Mouse (Mus musculus) spleen, adult 2 months (tissue): Measurements from ENCODE around the gene Gm37240. TPM values are rescaled to one million over a fixed set of nuclear protein-coding genes. Genes with fewer than 3 reads are reported as not detected.
"Not testable (repeated sequence)": the region's sequence is repeated elsewhere in the genome, so short reads cannot be mapped to it uniquely, and the experiment has no call there.

ENCODE experiments used
- DNase-seq, 2 experiments: peaks; one replicate each; pipeline versions ENCODE4 v3.0.0 to v3.0.0-alpha.2; 2012 to 2021; ENCODE audit warnings: low spot score in 2 of 2, low read depth in 1 of 2
- H3K27ac ChIP-seq: fragments of 200-500 bp; 2 replicates; pipeline ENCODE4 v1.5.1; 2012; ENCODE audit warnings: low read length, inconsistent platforms; ENCODE audit not compliant: insufficient read depth
- H3K27me3 ChIP-seq: fragments of 200-500 bp; 2 replicates; pipeline ENCODE4 v1.6.1; 2012; ENCODE audit warnings: mild to moderate bottlenecking, moderate library complexity, low read length, inconsistent platforms; ENCODE audit not compliant: control insufficient read depth, insufficient read depth
- H3K36me3 ChIP-seq: fragments of 200-500 bp; 2 replicates; pipeline ENCODE4 v1.6.1; 2012; ENCODE audit warnings: mild to moderate bottlenecking, low read length, inconsistent platforms; ENCODE audit not compliant: control insufficient read depth, insufficient read depth
- H3K4me1 ChIP-seq: fragments of 200-500 bp; 2 replicates; pipeline ENCODE4 v1.6.1; 2011; ENCODE audit warnings: inconsistent platforms; ENCODE audit not compliant: control insufficient read depth, insufficient read depth, insufficient read length
- H3K4me3 ChIP-seq: fragments of 200-500 bp; 2 replicates; pipeline ENCODE4 v1.5.1; 2011; ENCODE audit warnings: mild to moderate bottlenecking, inconsistent platforms; ENCODE audit not compliant: insufficient read depth, insufficient read length; ENCODE audit errors: extremely low read depth
- CTCF ChIP-seq: fragments of 200-500 bp; IDR thresholded peaks from 2 replicates; pipeline ENCODE4 v1.5.1; 2011; ENCODE audit warnings: mild to moderate bottlenecking, inconsistent platforms; ENCODE audit not compliant: insufficient read depth, insufficient read length, insufficient replicate concordance; ENCODE audit errors: extremely low read depth
- POLR2A ChIP-seq: fragments of 200-500 bp; IDR thresholded peaks from 2 replicates; pipeline ENCODE4 v1.6.1; 2011; ENCODE audit warnings: low read depth, low read length, inconsistent platforms
- WGBS: fragments of 180-500 bp; shearing (Covaris S2); methylation state at CpG from one replicate; pipeline ENCODE4 v1.1.7; 2018; 5-methylcytosine and 5-hydroxymethylcytosine counted together
- polyA plus RNA-seq: library from polyadenylated mRNA; depleted of rRNA; stranded (reverse); fragments of >200 nt; gene quantifications from 2 replicates; pipeline ENCODE4 v1.2.3, GENCODE M21; 2012

The Gm37240 gene
- polyA plus RNA-seq, 1 experiment = 1.1 TPM

GRCm38 (mm10) chr3:85588701-85589100 is 298.6 kb downstream of the Gm37240 start:
- TF ChIP-seq POLR2A (no peak), CTCF (no peak)
- H3K36me3 ChIP-seq = peaks cover 1% of the 10 kb centered on the region; the same call in 1 of the 2 replicates
- no peak for DNase-seq
- H3K4me3 ChIP-seq = no peak overlapping the region
- no peaks in the 10 kb centered on the region for H3K27me3 ChIP-seq
- H3K4me1 ChIP-seq = no peaks in the 10 kb centered on the region
- 73% methylated on average over 2 of the region's 2 CpGs for WGBS
- no peak overlapping the region for H3K27ac ChIP-seq

DNA sequence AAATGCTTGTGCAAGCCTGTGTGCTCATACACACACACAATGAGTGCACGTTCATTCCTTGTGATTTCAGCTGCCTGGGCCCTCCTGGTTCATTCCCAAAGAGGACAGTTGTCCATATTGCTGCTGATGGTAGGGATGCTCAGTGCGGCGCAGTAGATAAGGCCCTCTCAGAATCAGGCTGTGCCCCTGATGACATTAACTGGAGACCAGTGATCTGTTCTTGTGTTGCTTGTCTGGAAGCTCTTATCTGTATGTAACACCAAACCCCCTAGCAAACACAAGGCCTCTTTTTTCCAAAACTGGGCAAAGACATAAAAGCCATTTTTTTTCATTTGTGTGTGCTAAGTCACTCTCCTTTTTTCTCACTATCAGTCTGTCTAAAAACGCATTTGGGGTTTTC is 302.4 kb downstream of the Gm37240 start:
- Histone ChIP-seq H3K4me1 (no peaks in the 10 kb centered on the region), H3K4me3 (no peak overlapping the region), H3K36me3 (peaks cover 3% of the 10 kb centered on the region; the same call in 1 of the 2 replicates), H3K27ac (no peak overlapping the region), H3K27me3 (no peaks in the 10 kb centered on the region)
- TF ChIP-seq POLR2A (no peak), CTCF (no peak)
- DNase-seq = no peak
- WGBS = 89% methylated on average over 4 of the region's 4 CpGs

DNA sequence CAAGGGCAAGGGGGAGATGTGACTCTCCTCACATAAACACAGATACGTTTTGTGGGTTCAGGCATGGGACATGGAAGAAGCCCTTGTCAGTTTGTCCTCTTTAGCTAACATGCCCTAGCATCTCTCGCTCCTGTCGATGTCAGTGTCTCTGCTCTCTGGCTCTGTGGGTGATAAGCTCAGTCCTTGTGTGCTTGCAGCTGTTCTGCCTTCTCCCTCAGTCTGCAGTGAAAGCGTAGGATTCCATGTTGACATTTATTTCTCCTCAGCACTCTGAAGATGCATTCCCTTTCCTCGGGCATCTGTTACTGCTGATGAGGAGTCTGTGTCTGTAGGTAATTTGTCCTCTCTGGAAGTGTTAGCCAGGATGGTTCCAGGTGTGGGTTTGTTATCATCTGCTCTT is 304.1 kb downstream of the Gm37240 start:
- no peak overlapping the region for H3K27ac ChIP-seq
- 91% methylated on average over 5 of the region's 5 CpGs for WGBS
- no peak for DNase-seq

GRCm38 (mm10) chr3:85582726-85583125 is 304.6 kb downstream of the Gm37240 start:
- Histone ChIP-seq H3K36me3 (peaks cover 3% of the 10 kb centered on the region; the same call in 1 of the 2 replicates), H3K4me1 (no peaks in the 10 kb centered on the region), H3K4me3 (no peak overlapping the region), H3K27ac (no peak overlapping the region), H3K27me3 (no peaks in the 10 kb centered on the region)
- TF ChIP-seq POLR2A = no peak
- TF ChIP-seq CTCF = no peak
- WGBS = 87% methylated on average over 2 of the region's 2 CpGs
- no peak for DNase-seq

More for the DNA sequence above, 304.1 kb downstream of the Gm37240 start:
- Histone ChIP-seq H3K4me1 (no peaks in the 10 kb centered on the region), H3K36me3 (peaks cover 3% of the 10 kb centered on the region; the same call in 1 of the 2 replicates), H3K4me3 (no peak overlapping the region), H3K27me3 (no peaks in the 10 kb centered on the region)
- TF ChIP-seq POLR2A (no peak), CTCF (no peak)

DNA sequence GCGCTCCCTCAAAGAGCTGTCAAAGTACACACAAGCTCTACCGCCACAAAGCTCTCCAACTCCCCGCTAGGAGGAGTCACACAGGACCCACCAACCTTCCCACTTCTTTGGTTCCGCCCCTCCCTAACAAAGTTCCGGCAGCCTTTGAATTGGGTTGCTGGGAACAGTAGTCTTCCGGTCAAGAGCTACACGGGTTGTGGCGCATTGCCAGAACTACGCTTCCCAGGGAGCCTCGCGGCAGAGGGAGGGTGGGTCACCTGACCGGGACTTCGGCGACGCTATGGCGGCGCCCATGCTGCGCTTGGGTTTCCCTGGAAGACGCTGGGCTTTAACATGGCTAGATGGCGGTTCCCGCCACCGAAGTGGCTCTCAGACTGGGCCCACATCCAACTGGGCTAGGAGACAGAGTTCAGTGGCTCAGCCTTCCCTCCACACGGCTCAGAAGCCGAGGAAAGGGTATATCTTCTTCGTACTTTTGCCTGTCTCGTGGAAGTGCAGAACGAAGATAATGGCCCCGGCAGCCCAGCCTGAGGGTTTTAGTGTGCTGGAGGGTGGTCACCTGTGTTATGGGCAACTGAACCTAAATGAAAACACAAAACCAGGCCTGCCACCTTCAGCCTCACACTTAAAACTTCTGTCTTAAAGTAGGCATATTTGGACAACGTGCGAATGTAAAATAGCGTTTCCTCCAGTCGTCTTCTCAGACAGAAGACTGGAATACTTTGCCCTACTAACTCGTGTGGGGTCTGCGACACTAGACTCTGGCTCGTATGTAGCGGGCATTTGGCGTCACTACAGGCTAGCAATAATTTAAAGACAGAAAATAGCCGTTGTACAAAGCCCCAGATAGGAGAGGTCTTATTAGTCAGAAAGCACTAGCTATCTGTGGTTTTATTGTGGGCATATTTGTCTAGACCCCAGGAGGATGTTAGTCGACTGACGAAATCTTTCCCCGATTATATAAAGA is 313.2 kb downstream of the Gm37240 start, which contains the start of gene Gatb:
Gatb (plus strand) TSS at position 256 of the 967 bp plus-strand sequence.
- DNase-seq = peak; percentile 95 to 98
- peak; percentile 87 for TF ChIP-seq POLR2A
- peak; percentile 56; the same call in 1 of the 2 replicates for TF ChIP-seq CTCF
- peak within 1 kb of the TSS; percentile 94 for H3K4me3 ChIP-seq
- WGBS = 1% methylated on average over 41 of the region's 41 CpGs
- H3K36me3 ChIP-seq = peaks cover 4% of the 10 kb centered on the region; the same call in 1 of the 2 replicates
- H3K27me3 ChIP-seq = no peaks in the 10 kb centered on the region
- peak within 1 kb of the TSS; percentile 68 for H3K27ac ChIP-seq
- peaks cover 3% of the 10 kb centered on the region; the same call in 1 of the 2 replicates for H3K4me1 ChIP-seq

GRCm38 (mm10) chr3:85573216-85573863 is 314.0 kb downstream of the Gm37240 start:
- Histone ChIP-seq H3K4me1 (peaks cover 3% of the 10 kb centered on the region; the same call in 1 of the 2 replicates), H3K4me3 (0 out of 2 replicates have a peak overlapping the region, but pooled peaks have one; percentile 16), H3K36me3 (peaks cover 4% of the 10 kb centered on the region; the same call in 1 of the 2 replicates), H3K27ac (no peak overlapping the region), H3K27me3 (no peaks in the 10 kb centered on the region)
- TF ChIP-seq CTCF (no peak), POLR2A (no peak)
- 19% methylated on average over 6 of the region's 6 CpGs for WGBS
- DNase-seq = no peak

GRCm38 (mm10) chr3:85572502-85572901 is 314.8 kb downstream of the Gm37240 start:
- WGBS = 93% methylated on average over 8 of the region's 8 CpGs
- H3K27ac ChIP-seq, DNase-seq: not testable (repeated sequence)

More at GRCm38 (mm10) chr3:85572502-85572901, 314.8 kb downstream of the Gm37240 start:
- not testable (repeated sequence) for H3K4me3 ChIP-seq, H3K27me3 ChIP-seq, H3K36me3 ChIP-seq, H3K4me1 ChIP-seq
